Mouse (Mus musculus) olfactory bulb, adult 2 months (tissue): ENCODE data around the gene Pih1d1.

ENCODE experiments used
- CTCF ChIP-seq: fragments of 200-500 bp; IDR thresholded peaks from 2 replicates; pipeline ENCODE4 v1.5.1; 2012; ENCODE audit warnings: low read depth, mild to moderate bottlenecking, low read length, moderate library complexity; ENCODE audit not compliant: insufficient read depth
- POLR2A ChIP-seq: fragments of 200-500 bp; IDR thresholded peaks from 2 replicates; pipeline ENCODE4 v1.6.1; 2012; ENCODE audit warnings: mild to moderate bottlenecking, low read depth, low read length, moderate library complexity; ENCODE audit not compliant: insufficient read depth

DNA sequence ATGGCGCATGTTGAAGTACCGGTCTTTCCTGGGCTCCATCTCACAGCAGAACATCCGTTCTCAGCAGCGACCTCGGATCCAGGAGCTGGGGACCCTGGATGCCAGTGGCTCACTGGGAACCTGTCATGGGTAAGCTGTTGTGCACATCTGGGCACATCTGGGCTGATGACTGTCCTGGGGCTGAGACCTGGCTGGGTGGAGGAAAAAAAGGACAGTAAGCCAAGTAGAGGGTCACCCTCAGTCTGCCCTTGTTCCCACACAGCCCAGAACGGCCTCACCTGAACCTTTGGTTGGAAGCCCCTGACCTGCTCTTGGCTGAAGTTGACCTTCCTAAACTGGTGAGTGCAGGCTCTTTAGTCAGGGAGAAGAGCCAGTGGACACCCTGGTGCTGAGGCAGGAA, 4.9 kb downstream of the Pih1d1 start:
- TF ChIP-seq CTCF (no peak), POLR2A (no peak)
